Mouse (Mus musculus) gastrocnemius, postnatal 25 days (tissue): ENCODE measurements around the gene Lrrc8e. TPM values are rescaled to one million over a fixed set of nuclear protein-coding genes. Genes with fewer than 3 reads are reported as not detected.

ENCODE experiments used
- DNase-seq: peaks from one replicate; pipeline ENCODE4 v3.0.0; 2022
- total RNA-seq, 2 experiments: library from RNA; stranded (reverse); gene quantifications; 1 replicate in 1 of 2; 2 replicates in 1 of 2; pipeline ENCODE4 v1.2.3; 2021

Lrrc8e gene
- total RNA-seq, 2 experiments from 2014 or later, result 0.08 TPM; not detected in 1

DNA sequence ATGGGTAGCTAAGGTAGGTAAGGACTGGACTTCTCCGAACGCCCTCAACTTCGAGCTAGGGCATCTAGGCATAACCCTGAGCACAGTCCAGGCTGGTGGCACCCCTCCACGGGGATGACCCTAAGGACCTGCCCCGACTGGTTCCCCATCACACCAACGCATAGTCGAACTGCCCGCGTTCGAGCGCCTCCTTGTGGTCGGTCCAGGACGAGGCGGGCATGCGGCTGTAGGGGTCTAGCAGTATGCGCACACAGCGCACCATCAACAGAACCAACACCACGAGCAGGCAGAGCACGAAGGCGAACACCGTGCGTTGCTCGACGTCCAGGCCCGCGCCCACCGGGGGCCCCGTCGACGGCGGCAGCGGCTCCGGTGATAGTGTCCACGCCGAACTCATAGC is 31.6 kb downstream of the Lrrc8e start:
- DNase-seq, result peak; percentile 33

DNA sequence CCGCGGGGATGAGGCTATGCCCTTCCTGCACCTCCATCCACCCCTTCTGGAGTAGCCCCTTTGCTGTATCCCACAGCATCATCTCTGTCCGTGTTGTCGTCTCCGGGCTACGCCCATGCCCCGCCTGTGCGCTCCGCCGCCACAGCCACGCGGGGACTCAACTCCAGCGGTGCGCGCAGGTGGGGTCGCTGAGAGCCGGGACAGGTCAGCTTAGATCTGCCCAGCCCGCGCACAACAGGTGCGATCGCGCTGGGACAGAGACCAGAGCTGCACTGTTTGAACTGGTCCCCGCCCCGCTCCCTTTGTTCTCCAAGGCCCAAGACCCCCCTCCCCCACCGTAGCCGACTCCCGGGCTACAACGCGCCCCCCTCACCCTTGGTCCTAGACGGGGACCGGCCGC is 32.1 kb downstream of the Lrrc8e start:
- DNase-seq, result no peak

DNA sequence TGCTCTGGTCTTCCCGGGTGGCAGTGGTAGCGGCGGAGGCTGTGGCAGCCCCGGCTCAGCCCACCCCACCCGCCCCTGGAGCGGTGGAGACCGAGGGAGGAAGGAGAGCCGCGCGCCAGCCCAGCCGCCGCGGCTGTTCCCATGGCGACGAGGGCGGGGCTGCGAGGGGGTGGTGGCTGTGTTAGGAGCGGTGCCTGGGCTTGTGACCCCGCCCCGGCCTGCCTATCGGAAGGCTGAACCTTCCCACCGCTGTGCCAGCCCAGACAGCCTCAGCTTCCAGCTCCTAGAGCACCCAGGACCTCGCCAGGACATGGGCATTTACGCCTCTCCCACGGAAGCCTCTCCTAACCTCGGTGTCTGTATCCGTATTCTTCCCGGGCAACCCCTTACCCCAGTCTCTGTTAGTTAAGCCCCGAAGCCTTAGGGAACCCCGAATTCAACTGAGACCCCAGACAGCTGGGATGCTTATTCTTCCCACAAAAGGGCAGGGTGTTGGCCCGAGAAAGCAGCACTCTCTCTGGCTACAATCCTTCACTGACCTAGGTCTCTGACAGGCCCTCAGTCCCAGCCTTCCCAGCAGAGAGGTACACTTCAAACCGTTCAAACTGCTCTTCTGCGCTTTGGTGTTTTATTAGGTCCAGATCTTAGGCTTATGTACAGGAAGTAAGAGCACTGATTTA is 32.6 kb downstream of the Lrrc8e start, which contains the start of gene Ctxn1:
TSS of gene Ctxn1 (minus strand) at position 150 of the 680 bp plus-strand sequence.
- DNase-seq, result peak; percentile 90

DNA sequence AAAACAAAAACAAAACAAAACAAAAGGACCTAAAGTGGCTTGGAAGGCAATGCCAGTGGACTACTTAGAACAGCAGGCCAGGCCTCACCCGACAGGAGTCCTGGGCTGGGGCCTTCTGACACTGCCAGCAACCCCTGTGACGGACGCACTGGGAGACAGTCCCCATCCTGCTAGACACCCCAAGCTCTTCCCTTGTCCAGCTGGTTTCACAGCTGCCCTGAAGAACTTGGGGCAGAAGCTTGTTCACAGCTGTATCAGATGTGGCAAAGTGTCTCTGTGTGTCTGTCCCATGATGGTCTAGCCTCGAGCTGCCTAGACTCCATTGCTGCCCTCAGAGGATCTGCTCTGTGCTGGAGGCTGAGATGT is 33.2 kb downstream of the Lrrc8e start:
- DNase-seq, result no peak

DNA sequence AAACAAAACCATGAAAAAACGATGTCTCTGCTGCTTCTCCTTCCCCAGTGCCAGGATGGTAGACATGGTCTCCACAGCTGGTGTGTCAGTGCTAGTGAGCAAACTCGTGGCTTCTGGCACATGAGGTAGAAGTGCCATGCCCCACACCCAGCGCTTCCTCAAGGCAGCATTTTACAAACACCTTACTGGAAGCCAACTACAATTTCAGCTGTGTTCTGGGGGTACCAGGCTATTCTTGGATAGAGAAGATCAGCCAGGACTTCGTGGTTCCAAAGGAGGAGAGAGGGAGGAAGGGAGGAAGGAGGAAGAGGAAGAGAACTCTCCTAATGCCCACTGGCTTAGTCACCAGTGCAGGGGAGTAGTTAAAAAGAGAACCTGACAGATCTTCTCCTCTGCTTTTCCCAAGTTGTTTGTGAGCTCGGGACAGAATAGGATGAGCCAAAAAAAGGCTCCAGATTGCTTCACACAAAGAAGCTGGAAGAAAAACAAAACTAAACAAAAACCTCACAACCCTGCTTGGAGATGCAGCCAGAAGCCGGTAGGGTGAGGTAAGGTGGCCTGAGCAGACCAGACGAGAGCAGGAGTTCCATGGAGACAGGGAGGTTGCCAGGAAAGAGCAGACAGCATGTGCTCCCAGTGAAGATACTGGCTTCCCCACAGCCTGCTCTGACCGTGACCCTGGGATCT is 36.6 kb downstream of the Lrrc8e start:
- no peak for DNase-seq

DNA sequence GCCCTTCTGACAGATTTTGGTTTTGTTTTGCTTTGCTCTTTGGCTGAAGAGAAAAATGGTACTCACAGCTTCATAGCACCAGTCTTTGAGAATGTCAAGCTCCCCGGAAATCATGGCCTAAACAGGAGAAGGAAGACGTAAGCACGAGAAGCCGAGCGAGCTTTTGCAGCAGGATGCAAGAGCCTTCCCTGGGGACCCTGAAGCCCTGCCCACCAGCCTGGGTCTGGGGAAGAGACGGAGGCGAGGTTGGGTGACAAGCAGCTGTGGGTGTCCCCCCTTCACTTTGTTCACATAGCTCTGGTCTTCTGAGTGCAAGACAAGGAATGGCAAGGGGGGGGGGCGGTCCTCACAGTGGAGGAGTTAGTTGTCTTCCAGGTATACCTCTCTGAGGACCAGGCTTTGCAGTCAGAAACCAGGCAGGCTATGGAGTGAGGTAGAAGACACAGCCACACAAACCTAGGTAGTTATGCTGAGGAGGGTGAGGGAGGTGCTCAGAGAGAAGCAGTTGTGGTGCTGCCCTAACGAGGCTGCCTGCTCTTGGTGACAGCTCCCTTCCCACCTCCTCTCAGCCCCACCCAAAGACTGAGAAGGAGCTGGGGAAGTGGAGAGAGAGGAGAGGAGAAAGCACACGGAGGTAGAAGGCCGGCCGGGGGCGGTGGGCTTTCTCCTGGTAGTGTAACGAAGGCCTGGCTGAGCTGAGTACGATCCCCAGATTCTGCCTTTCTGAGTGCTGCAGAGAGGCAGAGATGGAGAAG is 38.7 kb downstream of the Lrrc8e start:
- DNase-seq, result no peak

DNA sequence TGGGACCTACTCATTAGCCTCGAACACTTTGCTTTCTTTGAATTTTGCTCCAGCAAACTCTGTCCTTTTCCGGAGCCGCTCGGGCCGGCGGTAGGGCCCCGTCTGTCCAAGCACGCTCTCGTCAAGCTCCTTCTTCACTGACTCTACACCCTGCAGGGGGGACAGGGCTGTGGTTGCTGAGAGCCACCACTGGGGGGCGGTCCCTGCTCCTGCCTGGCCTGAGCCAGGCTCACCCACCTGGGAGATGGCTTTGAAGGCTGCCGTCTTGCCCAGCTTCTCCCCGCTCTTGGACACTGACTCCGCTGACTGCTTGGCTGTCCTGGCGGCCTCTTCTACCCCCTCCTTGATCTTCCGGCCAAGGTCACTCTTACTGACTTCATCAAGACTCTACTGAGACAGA is 41.0 kb downstream of the Lrrc8e start:
- no peak for DNase-seq

DNA sequence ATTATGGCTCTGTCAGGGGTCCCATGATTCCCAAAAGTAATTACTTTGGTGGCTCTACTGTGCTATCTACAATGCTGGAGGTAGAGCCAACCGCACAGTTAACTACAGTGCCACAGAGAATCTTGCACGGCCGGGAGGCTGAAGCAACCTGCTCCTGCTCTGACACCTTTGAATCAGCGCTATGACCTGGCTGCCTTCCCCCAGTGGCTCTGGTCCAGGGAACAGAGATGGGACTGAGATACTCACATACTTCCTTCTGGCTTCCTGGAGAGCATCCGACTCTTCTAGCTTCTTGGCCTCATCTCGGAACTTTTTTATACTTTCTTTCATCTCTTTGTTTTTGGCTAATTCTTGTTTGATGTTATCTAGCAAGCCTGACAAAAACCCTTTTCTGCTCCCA is 43.0 kb downstream of the Lrrc8e start:
- no peak for DNase-seq

DNA sequence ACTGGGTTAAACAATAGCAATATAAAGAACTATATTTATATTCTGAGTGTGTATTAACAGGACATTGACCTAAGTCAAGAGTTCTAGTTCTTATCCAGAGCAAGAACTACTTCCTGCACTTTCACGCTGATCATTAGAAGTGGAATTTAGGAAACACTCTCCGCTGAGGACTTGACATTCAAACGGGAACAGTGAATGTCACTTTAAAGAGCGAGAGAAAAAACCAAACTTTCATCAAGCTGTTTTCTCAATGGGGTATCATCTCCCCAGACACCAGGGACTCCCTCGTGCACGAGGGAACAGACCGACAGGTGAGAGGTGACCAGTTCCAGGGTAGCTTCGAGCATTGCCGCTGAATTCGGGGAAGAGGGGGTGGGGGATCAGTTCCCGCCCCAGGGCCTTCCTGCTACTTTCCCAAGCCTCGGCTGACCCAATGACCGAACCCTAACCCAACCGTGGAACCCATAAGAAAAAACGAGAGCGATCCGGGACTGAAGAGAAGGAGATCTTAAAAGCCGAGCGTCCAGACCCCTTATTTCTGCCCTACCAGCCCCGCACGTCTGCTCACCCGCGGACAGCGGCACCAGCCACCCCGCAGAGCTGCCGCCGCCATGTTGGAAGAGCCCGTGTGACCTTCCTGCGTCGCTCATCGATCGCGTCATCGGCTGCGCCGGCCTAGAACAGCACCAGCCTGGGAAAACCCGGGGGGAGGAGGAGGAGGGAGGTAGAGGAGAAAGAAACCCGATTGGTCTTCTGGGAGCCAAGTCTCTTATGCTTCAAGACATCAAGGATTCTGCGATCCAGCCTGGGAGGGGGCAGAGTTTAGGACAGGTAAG is 48.9 kb downstream of the Lrrc8e start, which contains the start of gene Timm44:
TSS of gene Timm44 (minus strand) at position 639 of the 836 bp plus-strand sequence.
- peak; percentile 93 for DNase-seq

DNA sequence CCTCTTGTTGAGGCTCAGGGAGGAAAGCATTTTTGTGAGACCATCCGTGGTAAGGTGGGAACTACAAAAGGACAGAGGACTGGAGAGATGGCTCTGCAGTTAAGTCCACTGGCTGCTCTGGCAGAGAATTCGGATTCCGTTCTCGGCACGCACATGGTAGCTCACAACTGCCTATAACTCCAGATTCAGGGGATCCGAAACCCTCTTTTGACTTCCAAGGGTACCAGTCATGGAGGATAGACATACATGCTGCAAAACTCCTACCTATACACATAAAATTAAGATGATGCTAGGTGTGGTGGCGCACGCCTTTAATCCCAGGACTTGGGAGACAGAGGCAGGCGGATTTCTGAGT is 49.5 kb downstream of the Lrrc8e start:
- no peak for DNase-seq

Other genes with a start within 250 kb of the Lrrc8e start
- 1 to 10 TPM; 1.1 to 3.6 TPM for gene Cd209f, start 121.0 kb upstream of the Lrrc8e start, total RNA-seq
- 1 to 10 TPM in 1 of 2 experiments, under 1 TPM in 1; 0.26 to 1.3 TPM for gene Cd209g, start 92.7 kb upstream of the Lrrc8e start, total RNA-seq
- 10 to 100 TPM; 14.7 to 15.5 TPM for gene Evi5l, start 60.3 kb upstream of the Lrrc8e start, total RNA-seq
- under 1 TPM in 1 of 2 experiments, not detected in 1; 0.05 TPM for gene Prr36, start 9.4 kb upstream of the Lrrc8e start, total RNA-seq
- 10 to 100 TPM; 75.9 to 79.6 TPM for gene Map2k7, start 11.9 kb downstream of the Lrrc8e start, total RNA-seq
- gene Gm49320, start 12.0 kb downstream of the Lrrc8e start, total RNA-seq, result under 1 TPM in 1 of 2 experiments, not detected in 1; 0.16 TPM
- 1 to 10 TPM; 1.5 to 1.8 TPM for gene Tgfbr3l, start 21.4 kb downstream of the Lrrc8e start, total RNA-seq
- 1 to 10 TPM; 8.4 to 9.5 TPM for gene Snapc2, start 26.3 kb downstream of the Lrrc8e start, total RNA-seq
- gene Ctxn1, start 32.4 kb downstream of the Lrrc8e start, total RNA-seq, result under 1 TPM; 0.61 to 0.96 TPM
- 10 to 100 TPM; 76.2 to 77.4 TPM for gene Timm44, start 49.1 kb downstream of the Lrrc8e start, total RNA-seq
- gene Ccl25, start 98.4 kb downstream of the Lrrc8e start, total RNA-seq, result 10 to 100 TPM; 10.8 to 12.1 TPM
- 10 to 100 TPM; 37.2 to 38.5 TPM for gene Elavl1, start 98.6 kb downstream of the Lrrc8e start, total RNA-seq